Mouse (Mus musculus) megakaryocyte-erythroid progenitor cell, adult 5-6 weeks (primary cell): ENCODE data around the gene Unc13d. TPM values are rescaled to one million over a fixed set of nuclear protein-coding genes. Genes with fewer than 3 reads are reported as not detected.
"Not testable (repeated sequence)": the region's sequence is repeated elsewhere in the genome, so short reads cannot be mapped to it uniquely, and the experiment has no call there.

Experiments
- ATAC-seq: replicated peaks from 2 replicates; pipeline ENCODE4 v1.8.0; 2016; ENCODE audit warnings: mild to moderate bottlenecking, inconsistent platforms; ENCODE audit not compliant: severe bottlenecking, poor library complexity, low FRiP score, low TSS enrichment
- total RNA-seq, 2 experiments: library from RNA; stranded (forward) in 1 of 2; stranded (reverse) in 1 of 2; fragments of 200-1000, 215-1000 nt in 1 of 2; fragments of >200 nt in 1 of 2; fragmentation: Nextera tagmentation in 1 of 2; gene quantifications; 2 replicates each; pipeline ENCODE4 v1.2.3; 2014 to 2017

Unc13d gene
- total RNA-seq, 2 experiments from 2014 or later = 36.3 to 58.7 TPM

- no peak for ATAC-seq
Observed at GRCm38 (mm10) chr11:116101931-116102381, 24.2 kb upstream of the Unc13d start.

- ATAC-seq = no peak
Observed at GRCm38 (mm10) chr11:116100839-116101238, 23.1 kb upstream of the Unc13d start.

- no peak for ATAC-seq
Observed at GRCm38 (mm10) chr11:116100385-116100784, 22.6 kb upstream of the Unc13d start.

GRCm38 (mm10) chr11:116099462-116099861 is 21.7 kb upstream of the Unc13d start:
- ATAC-seq = no peak

DNA sequence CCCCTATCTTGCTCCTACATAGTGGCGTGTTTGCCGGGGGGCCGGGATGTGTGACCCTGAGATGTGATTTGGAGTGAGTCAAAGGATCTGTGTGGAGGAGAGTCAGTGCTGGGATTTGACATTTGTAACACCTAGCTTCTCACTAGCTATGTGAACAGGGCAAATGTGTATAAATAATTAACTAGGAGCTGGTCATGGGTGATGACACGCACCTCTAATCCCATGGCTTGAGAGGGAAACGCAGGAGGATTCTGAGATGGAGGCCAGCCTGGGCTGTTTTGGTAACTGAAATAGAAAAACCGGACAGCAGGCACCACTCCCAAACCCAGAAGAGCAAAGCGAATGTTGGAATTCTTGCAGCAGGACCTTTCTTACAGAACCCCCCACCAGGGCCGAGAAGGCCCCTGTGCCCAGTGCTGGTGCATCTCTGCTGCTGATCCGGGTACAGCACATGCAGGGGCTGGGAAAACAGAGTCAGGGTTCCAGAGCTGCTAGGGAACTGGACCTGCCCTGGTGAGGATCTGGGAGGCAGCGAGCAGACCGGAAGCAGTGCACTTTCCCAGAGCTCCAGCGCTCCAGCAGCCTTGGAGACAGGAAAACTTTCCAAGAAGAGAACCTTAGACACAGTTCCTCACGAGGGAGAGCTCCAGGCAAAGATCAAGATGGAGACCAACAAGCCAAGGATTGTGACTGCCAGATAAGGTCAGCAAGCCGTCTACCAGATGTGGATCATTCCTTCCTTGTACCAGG is 21.1 kb upstream of the Unc13d start:
- ATAC-seq = no peak

GRCm38 (mm10) chr11:116096213-116097108 is 18.7 kb upstream of the Unc13d start:
- ATAC-seq = no peak

GRCm38 (mm10) chr11:116095573-116095972 is 17.8 kb upstream of the Unc13d start:
- no peak for ATAC-seq

DNA sequence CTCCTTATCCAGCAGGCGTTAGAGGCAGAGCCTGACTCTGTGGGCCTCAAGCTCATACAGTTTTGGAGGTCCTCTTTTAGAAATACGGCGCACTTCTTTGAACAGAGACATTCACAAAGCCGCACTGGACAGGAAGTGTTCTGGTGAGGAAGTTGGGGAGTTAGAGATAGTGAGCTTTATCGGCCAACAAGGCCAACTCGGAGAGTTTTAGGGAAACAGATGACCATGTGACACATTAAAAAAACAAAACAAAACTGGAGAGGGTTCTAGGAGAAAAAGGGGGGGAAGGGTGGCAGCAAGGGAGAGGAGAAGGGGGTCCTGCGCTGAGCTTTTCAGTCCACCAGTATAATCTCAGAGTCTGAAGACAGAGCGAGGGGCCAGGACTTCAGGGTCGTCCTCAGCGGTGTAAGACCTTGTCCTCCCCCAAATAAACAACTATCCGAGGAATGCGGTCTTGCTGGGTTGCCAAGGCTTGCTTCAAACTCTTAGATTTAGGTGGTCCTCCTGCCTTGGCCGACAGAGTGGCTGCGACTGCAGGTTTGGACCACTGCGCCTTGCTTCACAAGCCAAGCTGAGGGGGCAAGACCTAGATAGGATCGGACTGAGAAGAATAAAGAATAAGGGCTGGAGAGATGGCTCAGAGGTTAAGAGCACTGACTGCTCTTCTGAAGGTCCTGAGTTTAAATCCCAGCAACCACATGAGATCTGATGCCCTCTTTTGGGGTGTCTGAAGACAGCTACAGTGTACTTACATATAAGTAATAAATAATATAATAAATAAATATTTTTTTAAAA is 16.2 kb upstream of the Unc13d start:
- 0 out of 2 replicates have a peak, but pooled peaks have one; percentile 34 for ATAC-seq

DNA sequence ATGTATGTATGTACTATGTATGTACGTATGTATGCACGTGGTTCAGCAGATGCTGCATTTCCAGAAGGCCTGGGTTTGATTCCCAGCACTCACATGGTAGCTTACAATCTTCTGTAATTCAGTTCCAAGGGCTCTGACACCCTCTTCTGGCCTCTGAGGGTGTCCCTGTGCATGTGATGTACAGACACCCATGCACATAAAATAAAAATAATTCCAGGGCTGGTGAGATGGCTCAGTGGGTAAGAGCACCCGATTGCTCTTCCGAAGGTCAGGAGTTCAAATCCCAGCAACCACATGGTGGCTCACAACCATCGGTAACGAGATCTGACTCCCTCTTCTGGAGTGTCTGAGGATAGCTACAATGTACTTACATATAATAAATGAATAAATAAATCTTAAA is 15.2 kb upstream of the Unc13d start:
- ATAC-seq = not testable (repeated sequence)

GRCm38 (mm10) chr11:116091591-116091990 is 13.8 kb upstream of the Unc13d start:
- ATAC-seq = no peak

DNA sequence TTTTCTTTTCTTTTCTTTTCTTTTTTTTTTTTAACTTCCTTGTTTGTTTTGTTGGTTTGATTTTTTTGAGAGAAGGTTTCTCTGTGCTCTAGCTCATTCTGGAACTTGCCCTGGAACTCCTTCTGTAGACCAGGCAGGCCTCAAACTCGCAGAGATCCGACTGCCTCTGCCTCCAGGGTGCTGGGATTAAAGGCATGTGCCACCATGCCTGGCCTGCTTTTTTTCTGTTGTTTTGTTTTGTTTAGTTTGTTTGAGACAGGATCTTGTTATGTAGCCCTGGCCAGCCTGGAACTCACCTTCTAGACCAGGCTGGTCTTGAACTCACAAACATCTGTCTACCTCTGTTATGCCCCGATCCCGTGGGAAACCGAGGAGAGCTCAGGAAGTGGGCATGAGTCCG is 11.8 kb upstream of the Unc13d start:
- no peak for ATAC-seq

GRCm38 (mm10) chr11:116088741-116089394 is 11.1 kb upstream of the Unc13d start:
- ATAC-seq = peak; percentile 39; the same call in 1 of the 2 replicates

- no peak for ATAC-seq
Observed at GRCm38 (mm10) chr11:116088188-116088587, 10.4 kb upstream of the Unc13d start.

DNA sequence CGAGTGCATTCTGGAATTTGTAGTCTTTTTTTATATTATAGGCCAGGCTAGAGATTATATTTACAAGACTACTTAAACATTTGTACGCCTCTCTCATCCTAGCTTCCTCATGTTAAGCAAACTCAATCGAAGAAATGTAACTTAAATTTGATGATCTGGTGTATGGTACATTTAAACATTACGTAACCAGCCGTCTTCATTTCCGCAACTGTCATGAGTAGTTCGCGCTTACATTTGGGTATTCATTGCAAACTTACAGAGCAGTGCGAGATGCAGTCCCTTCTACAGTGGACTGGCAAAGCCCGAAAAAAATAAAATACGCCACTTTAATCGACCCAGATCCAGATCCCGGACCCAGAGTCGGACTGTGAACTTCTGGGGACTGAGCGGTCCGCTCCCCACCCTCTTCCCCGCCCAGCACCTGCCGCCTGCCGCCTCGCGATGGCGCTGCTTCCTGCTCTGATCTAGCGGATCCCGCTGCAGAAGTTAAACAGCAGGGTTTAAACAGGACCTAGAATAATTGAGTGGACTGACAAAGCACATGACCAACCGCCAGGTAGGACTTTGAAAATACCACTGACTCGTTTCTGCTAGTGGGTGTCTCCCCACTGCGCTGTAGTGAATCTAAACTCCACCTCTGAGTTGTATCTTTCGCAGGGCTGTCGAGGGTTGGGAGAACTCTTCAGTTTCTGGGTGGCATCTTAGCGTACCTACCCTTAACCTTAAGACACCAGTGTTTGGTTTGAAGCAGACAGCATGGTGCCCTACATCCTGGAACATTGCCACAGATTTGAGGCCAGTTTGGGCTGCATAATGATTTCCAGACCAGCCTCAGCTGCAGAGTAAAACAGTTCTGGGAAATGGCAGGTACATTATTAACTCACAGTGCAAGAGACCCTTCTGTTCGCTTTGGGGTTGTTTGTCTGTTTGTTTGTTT is 9.7 kb upstream of the Unc13d start:
- peak; percentile 63 for ATAC-seq

GRCm38 (mm10) chr11:116086258-116087193 is 8.8 kb upstream of the Unc13d start, which contains the start of gene Wbp2:
Gene Wbp2, minus strand, starts transcription at chr11:116086995.
- peak; percentile 93 for ATAC-seq

- ATAC-seq = peak; percentile 17; the same call in 1 of the 2 replicates
Observed at GRCm38 (mm10) chr11:116084166-116084565, 6.4 kb upstream of the Unc13d start.

DNA sequence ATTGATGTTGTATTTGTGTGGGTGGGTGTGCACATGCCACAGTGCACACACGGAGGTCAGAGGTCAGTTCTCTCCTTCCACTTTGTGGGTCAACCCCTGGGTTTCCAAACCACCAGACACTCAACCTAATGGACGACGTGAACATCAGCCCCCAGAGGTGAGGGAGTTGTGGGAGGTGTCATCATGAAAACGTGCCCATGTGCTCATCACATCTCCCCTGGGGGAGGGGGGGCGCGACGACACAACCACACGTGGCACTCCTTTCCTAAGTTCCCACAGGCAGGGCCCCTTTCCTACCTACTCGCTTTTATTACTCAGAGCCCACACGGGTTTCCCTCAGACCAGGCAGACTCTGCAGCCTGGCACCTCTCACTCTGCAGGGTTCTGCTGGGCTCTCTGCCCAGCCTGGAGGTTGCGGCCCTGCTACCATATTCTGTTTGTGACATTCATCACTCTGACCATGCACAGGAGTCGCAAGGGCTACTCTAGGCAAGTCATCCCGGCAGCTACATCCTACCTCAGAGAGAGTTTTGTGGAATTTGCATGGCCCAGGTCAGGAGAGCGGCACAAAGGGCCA is 5.4 kb upstream of the Unc13d start:
- no peak for ATAC-seq
